Mouse (Mus musculus): ENCODE measurements around the gene Gpr156. TPM values are rescaled to one million over a fixed set of nuclear protein-coding genes. Genes with fewer than 3 reads are reported as not detected.

The Gpr156 gene
- polyA plus RNA-seq, 1 experiment from 2014 or later, result 0.47 TPM

GRCm38 (mm10) chr16:37989796-37990195 lies 73.5 kb downstream of the Gpr156 start:
- no peaks in the 10 kb centered on the region for H3K36me3 ChIP-seq
- no peaks in the 10 kb centered on the region for H3K27me3 ChIP-seq
- H3K9me3 ChIP-seq, result no peaks in the 10 kb centered on the region
- no peak for ATAC-seq (ENCODE audit: insufficient number of reproducible peaks, low FRiP score, low TSS enrichment, low read depth)
- 73% methylated on average over 3 of the region's 3 CpGs for WGBS
- H3K27ac ChIP-seq, result no peak overlapping the region
- H3K4me2 ChIP-seq, result no peak overlapping the region
- H3K9ac ChIP-seq, result no peak overlapping the region
- peaks cover 12% of the 10 kb centered on the region for H3K4me1 ChIP-seq
- no peak overlapping the region for H3K4me3 ChIP-seq

DNA sequence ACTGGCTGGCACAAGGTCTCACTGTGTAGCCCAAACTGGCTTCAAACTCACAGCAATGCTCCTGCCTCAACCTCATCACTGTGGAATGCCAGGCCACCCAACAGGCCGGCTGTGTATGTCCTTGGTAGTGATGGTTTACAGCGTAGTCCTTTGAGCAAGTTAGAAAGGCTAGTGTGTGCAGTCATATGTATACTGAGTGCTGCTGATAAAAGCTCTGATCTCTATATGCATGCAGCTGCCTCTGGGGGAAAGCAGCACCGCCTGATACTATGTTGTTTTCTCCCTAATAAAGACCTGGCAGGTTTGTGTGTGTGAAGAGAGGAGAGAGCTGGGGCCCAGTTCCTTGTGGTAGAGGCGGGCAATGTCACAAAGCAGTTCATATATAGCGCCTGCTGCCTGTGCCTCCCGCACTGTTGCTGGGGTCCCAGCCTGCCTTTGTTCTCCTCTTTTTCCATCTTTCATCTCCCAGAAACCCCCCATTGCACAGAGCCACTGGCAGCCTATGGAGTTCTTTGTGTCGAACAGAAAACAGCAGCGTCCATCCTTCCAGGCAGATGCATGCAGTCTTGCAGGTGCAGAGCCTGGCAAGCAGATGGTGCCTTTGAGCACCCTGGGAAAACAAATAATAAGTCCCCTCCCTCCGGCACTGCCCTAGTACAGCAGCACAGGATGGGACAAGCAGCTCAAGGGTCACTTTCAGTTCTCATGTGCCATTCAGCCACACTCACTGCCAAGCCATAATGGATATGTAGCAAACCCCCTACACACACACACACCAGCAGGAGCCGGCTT lies 74.5 kb downstream of the Gpr156 start:
- no peak overlapping the region for H3K27ac ChIP-seq

GRCm38 (mm10) chr16:37992806-37993205 lies 76.5 kb downstream of the Gpr156 start:
- H3K27me3 ChIP-seq, result no peaks in the 10 kb centered on the region
- H3K9me3 ChIP-seq, result no peaks in the 10 kb centered on the region
- H3K4me2 ChIP-seq, result no peak overlapping the region
- no peaks in the 10 kb centered on the region for H3K36me3 ChIP-seq
- no peak for ATAC-seq (ENCODE audit: insufficient number of reproducible peaks, low FRiP score, low TSS enrichment, low read depth)
- 27% methylated on average over 8 of the region's 8 CpGs for WGBS
- no peak overlapping the region for H3K4me3 ChIP-seq
- H3K9ac ChIP-seq, result no peak overlapping the region
- H3K27ac ChIP-seq, result no peak overlapping the region
- peaks cover 14% of the 10 kb centered on the region for H3K4me1 ChIP-seq

More for the DNA sequence above, 74.5 kb downstream of the Gpr156 start:
- Histone ChIP-seq H3K27me3 (no peaks in the 10 kb centered on the region), H3K4me1 (peaks cover 14% of the 10 kb centered on the region), H3K36me3 (no peaks in the 10 kb centered on the region), H3K4me3 (no peak overlapping the region), H3K9me3 (no peaks in the 10 kb centered on the region), H3K9ac (no peak overlapping the region), H3K4me2 (no peak overlapping the region)
- WGBS, result 51% methylated on average over 10 of the region's 10 CpGs
- ATAC-seq (ENCODE audit: insufficient number of reproducible peaks, low FRiP score, low TSS enrichment, low read depth), result no peak

GRCm38 (mm10) chr16:37994647-37995046 lies 78.4 kb downstream of the Gpr156 start:
- peaks cover 11% of the 10 kb centered on the region for H3K4me1 ChIP-seq
- ATAC-seq (ENCODE audit: insufficient number of reproducible peaks, low FRiP score, low TSS enrichment, low read depth), result no peak

GRCm38 (mm10) chr16:37997771-37998170 lies 81.5 kb downstream of the Gpr156 start:
- no peak overlapping the region for H3K4me2 ChIP-seq
- H3K36me3 ChIP-seq, result no peaks in the 10 kb centered on the region
- peaks cover 12% of the 10 kb centered on the region for H3K4me1 ChIP-seq
- 47% methylated on average over 4 of the region's 4 CpGs for WGBS
- H3K4me3 ChIP-seq, result no peak overlapping the region
- ATAC-seq (ENCODE audit: insufficient number of reproducible peaks, low FRiP score, low TSS enrichment, low read depth), result no peak
- H3K9ac ChIP-seq, result no peak overlapping the region
- no peaks in the 10 kb centered on the region for H3K9me3 ChIP-seq
- H3K27ac ChIP-seq, result no peak overlapping the region
- H3K27me3 ChIP-seq, result no peaks in the 10 kb centered on the region

More at GRCm38 (mm10) chr16:37994647-37995046, 78.4 kb downstream of the Gpr156 start:
- H3K9ac ChIP-seq, result no peak overlapping the region
- no peaks in the 10 kb centered on the region for H3K27me3 ChIP-seq
- no peak overlapping the region for H3K27ac ChIP-seq
- no peak overlapping the region for H3K4me2 ChIP-seq
- no peak overlapping the region for H3K4me3 ChIP-seq
- WGBS, result 14% methylated on average over 12 of the region's 12 CpGs
- H3K36me3 ChIP-seq, result no peaks in the 10 kb centered on the region
- H3K9me3 ChIP-seq, result no peaks in the 10 kb centered on the region

DNA sequence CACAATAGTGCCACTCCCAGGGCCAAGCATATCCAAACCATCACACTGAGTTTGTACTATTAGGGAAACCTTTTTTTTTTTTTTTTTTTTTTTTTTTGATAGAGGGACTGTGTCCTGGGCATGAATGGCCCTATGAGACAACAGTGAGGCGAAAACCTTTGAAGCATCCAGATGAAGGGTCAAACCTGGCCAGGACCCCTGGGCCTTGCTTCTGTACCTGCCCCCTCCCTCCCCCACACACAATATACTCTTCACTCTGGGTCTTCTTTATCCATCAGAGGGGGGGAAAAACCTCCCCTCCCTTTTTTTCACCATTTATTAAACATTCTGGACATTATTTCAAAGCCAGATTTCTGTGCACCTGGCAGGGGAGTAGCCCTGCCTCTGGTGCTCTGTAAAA lies 83.5 kb downstream of the Gpr156 start:
- Histone ChIP-seq H3K9me3 (no peaks in the 10 kb centered on the region), H3K36me3 (no peaks in the 10 kb centered on the region), H3K4me2 (no peak overlapping the region), H3K27me3 (no peaks in the 10 kb centered on the region), H3K4me1 (peaks cover 9% of the 10 kb centered on the region; the same call in 1 of the 2 replicates), H3K27ac (no peak overlapping the region), H3K9ac (no peak overlapping the region), H3K4me3 (no peak overlapping the region)
- no peak for ATAC-seq (ENCODE audit: insufficient number of reproducible peaks, low FRiP score, low TSS enrichment, low read depth)
- 65% methylated on average over 1 of the region's 1 CpGs for WGBS

DNA sequence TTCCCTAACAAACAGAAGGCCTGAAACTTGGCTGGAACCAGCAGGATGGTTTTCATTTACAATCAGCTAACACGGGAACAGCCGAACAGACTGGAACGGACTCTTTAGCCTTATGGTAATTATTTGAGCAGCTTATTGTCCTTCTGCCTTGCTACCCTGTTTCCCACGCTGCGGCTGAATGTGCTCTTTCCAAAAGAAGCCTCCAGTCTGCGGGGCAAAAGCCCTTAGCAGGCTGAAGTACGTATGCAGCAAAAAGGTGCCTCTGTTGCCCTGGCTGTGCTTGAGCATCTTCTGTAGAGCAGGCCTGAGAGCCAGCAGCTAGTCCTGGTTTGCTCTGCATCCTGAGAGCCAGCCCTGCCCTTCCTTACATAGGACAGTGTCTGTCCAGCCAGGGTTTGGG lies 83.9 kb downstream of the Gpr156 start:
- Histone ChIP-seq H3K4me3 (no peak overlapping the region), H3K4me1 (peaks cover 6% of the 10 kb centered on the region; the same call in 1 of the 2 replicates), H3K9me3 (no peaks in the 10 kb centered on the region), H3K36me3 (no peaks in the 10 kb centered on the region), H3K27ac (no peak overlapping the region), H3K4me2 (no peak overlapping the region), H3K27me3 (no peaks in the 10 kb centered on the region), H3K9ac (no peak overlapping the region)
- ATAC-seq (ENCODE audit: insufficient number of reproducible peaks, low FRiP score, low TSS enrichment, low read depth), result no peak
- WGBS, result 30% methylated on average over 7 of the region's 7 CpGs

- Histone ChIP-seq H3K4me1 (peaks cover 6% of the 10 kb centered on the region; the same call in 1 of the 2 replicates), H3K27ac (no peak overlapping the region), H3K9ac (no peak overlapping the region), H3K9me3 (no peaks in the 10 kb centered on the region), H3K27me3 (no peaks in the 10 kb centered on the region), H3K4me3 (no peak overlapping the region), H3K36me3 (no peaks in the 10 kb centered on the region), H3K4me2 (no peak overlapping the region)
- 39% methylated on average over 2 of the region's 2 CpGs for WGBS
- no peak for ATAC-seq (ENCODE audit: insufficient number of reproducible peaks, low FRiP score, low TSS enrichment, low read depth)
Measured at GRCm38 (mm10) chr16:38001766-38002165, 85.5 kb downstream of the Gpr156 start.

DNA sequence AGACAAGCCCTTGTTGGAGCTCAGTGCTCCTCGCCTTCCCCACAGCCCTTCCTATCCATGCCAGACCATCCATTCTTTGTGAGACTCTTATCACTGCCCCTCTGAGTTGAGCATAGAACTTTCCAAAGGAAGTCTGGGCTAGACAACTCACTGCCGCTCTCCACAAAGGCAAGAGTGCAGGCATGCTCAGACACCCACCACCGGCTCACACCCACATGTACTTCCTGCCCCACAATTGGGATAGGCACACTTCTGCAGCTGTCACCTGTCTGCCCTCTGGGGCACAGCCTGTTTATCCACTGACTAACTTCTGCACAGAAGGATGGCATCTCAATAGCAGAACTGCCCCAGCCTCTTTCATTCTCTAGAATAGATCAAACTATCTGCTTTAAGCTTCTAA lies 86.2 kb downstream of the Gpr156 start:
- Histone ChIP-seq H3K9ac (no peak overlapping the region), H3K9me3 (no peaks in the 10 kb centered on the region), H3K4me2 (no peak overlapping the region), H3K27ac (no peak overlapping the region), H3K4me1 (peaks cover 6% of the 10 kb centered on the region; the same call in 1 of the 2 replicates), H3K27me3 (no peaks in the 10 kb centered on the region), H3K36me3 (no peaks in the 10 kb centered on the region), H3K4me3 (no peak overlapping the region)
- 67% methylated on average over 3 of the region's 3 CpGs for WGBS
- ATAC-seq (ENCODE audit: insufficient number of reproducible peaks, low FRiP score, low TSS enrichment, low read depth), result no peak

DNA sequence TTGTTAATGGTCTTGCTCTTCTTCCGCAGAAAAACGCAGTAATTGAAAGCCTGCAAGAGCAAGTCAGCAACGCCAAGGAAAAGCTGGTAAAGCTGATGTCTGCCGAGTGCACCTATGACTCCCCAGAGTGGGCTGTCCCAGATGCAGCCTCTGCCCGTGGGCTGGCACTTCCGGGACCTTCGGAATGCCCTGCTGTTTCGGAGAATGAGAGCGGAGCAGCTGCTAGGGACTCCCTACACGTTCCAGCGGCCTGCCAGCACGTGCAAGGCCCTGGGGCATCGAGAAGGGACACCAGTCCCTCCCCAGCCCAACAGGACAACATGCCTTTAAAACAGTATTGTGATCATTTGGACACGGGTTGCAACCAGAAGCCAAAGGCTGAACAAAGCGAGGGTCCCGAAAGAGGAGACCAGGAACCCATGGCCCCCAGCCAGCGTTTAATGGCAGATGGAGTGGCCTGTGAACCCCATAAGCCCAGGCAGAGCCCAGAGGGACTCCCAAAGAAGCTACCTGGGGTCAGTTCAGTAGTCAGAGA lies 88.3 kb downstream of the Gpr156 start:
- ATAC-seq (ENCODE audit: insufficient number of reproducible peaks, low FRiP score, low TSS enrichment, low read depth), result no peak
- H3K4me3 ChIP-seq, result no peak overlapping the region
- H3K27me3 ChIP-seq, result no peaks in the 10 kb centered on the region
- H3K9ac ChIP-seq, result no peak overlapping the region
- peaks cover 6% of the 10 kb centered on the region; the same call in 1 of the 2 replicates for H3K4me1 ChIP-seq
- no peak overlapping the region for H3K4me2 ChIP-seq
- 80% methylated on average over 17 of the region's 17 CpGs for WGBS
- H3K9me3 ChIP-seq, result no peaks in the 10 kb centered on the region
- H3K36me3 ChIP-seq, result no peaks in the 10 kb centered on the region
- H3K27ac ChIP-seq, result no peak overlapping the region

- Histone ChIP-seq H3K9me3 (no peaks in the 10 kb centered on the region), H3K27ac (no peak overlapping the region), H3K4me1 (no peaks in the 10 kb centered on the region), H3K36me3 (no peaks in the 10 kb centered on the region), H3K4me2 (no peak overlapping the region), H3K4me3 (no peak overlapping the region), H3K9ac (no peak overlapping the region), H3K27me3 (no peaks in the 10 kb centered on the region)
- 84% methylated on average over 10 of the region's 10 CpGs for WGBS
- ATAC-seq (ENCODE audit: insufficient number of reproducible peaks, low FRiP score, low TSS enrichment, low read depth), result no peak
Measured at GRCm38 (mm10) chr16:38005471-38005870, 89.2 kb downstream of the Gpr156 start.

DNA sequence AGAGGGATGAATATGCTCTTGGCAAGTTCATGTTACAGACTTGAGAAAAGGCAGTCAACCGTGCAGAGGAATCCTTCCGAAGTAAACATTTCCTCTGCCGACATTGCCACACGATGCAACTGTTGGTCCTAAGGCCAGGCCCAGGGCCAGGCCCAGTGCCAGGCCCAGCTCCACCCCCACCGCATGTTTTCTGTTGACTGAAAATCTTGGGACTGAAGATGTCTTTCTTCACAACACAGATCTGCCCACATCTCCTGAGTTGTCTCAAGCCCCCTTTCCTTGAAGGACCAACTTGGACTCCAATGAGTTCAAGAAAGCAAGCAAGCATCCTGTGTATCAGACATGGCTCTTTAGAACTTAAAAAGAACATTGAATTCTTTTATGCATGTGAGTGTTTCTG lies 92.1 kb downstream of the Gpr156 start:
- H3K4me1 ChIP-seq, result no peaks in the 10 kb centered on the region
- H3K27ac ChIP-seq, result no peak overlapping the region
- no peak overlapping the region for H3K4me3 ChIP-seq
- H3K27me3 ChIP-seq, result no peaks in the 10 kb centered on the region
- no peak overlapping the region for H3K4me2 ChIP-seq
- no peaks in the 10 kb centered on the region for H3K36me3 ChIP-seq
- ATAC-seq (ENCODE audit: insufficient number of reproducible peaks, low FRiP score, low TSS enrichment, low read depth), result no peak
- H3K9ac ChIP-seq, result no peak overlapping the region
- WGBS, result 85% methylated on average over 5 of the region's 5 CpGs
- no peaks in the 10 kb centered on the region for H3K9me3 ChIP-seq
